Mouse (Mus musculus) cortical plate, adult 2 months (tissue): ENCODE results near the gene Klk1b21.

ENCODE experiments used
- CTCF ChIP-seq: fragments of 200-500 bp; IDR thresholded peaks from 2 replicates; pipeline ENCODE4 v1.5.1; 2011; ENCODE audit warnings: mild to moderate bottlenecking, control low read depth, low read length; ENCODE audit not compliant: insufficient read depth; ENCODE audit errors: extremely low read depth
- POLR2A ChIP-seq: fragments of 200-500 bp; IDR thresholded peaks from 2 replicates; pipeline ENCODE4 v1.6.1; 2011; ENCODE audit warnings: mild to moderate bottlenecking, low read length, control low read depth; ENCODE audit not compliant: insufficient read depth; ENCODE audit errors: extremely low read depth

GRCm38 (mm10) chr7:44136467-44136866, 34.3 kb downstream of the Klk1b21 start, which contains the start of gene Klk1b16:
- TF ChIP-seq POLR2A (no peak), CTCF (no peak)
